Mouse (Mus musculus): ENCODE data around the gene Xab2.

- TF ChIP-seq POLR2A (IDR thresholded peaks at IDR 0.05; ENCODE audit: control insufficient read depth, extremely low read depth, insufficient read depth, low read length, poor library complexity) (no peak), CTCF (IDR thresholded peaks at IDR 0.05; ENCODE audit: borderline replicate concordance, control insufficient read depth, extremely low read depth, insufficient read depth, low read length, poor library complexity) (no peak)
Measured at GRCm38 (mm10) chr8:3586993-3587390, 34.1 kb downstream of the Xab2 start, which contains the start of gene Camsap3.

Data from thymus, adult 2 months (tissue).